Mouse (Mus musculus) stomach, postnatal 0 days (tissue): ENCODE results near the gene Casq2. TPM values are rescaled to one million over a fixed set of nuclear protein-coding genes. Genes with fewer than 3 reads are reported as not detected.
A peak's percentile ranks its signal among the peaks of the same experiment; 100 is the strongest.

Source experiments
- ATAC-seq: fragments of 200-750 bp; cut with Nextera tagmentation; 2 replicates; pipeline ENCODE4 v1.8.0; 2017; ENCODE audit not compliant: low FRiP score, low TSS enrichment
- DNase-seq: peaks from one replicate; pipeline ENCODE4 v3.0.0-alpha.2; 2016; ENCODE audit warnings: low spot score
- H3K27ac ChIP-seq: fragments of 300-500 bp; sonication (generic); replicated peaks from 2 replicates; pipeline ENCODE4 v1.5.1; 2014; ENCODE audit warnings: mild to moderate bottlenecking, control low read depth
- H3K27me3 ChIP-seq: fragments of 300-500 bp; sonication (generic); 2 replicates; pipeline ENCODE4 v1.6.1; 2014; ENCODE audit warnings: low read length; ENCODE audit not compliant: control insufficient read depth, insufficient read depth
- H3K36me3 ChIP-seq: fragments of 300-500 bp; sonication (generic); 2 replicates; pipeline ENCODE4 v1.6.1; 2014; ENCODE audit warnings: low read length, mixed read lengths; ENCODE audit not compliant: control insufficient read depth, insufficient read depth
- H3K4me1 ChIP-seq: fragments of 300-500 bp; sonication (generic); replicated peaks from 2 replicates; pipeline ENCODE4 v1.6.1; 2014; ENCODE audit warnings: antibody characterized with exemption; ENCODE audit not compliant: control insufficient read depth, insufficient read depth
- H3K4me2 ChIP-seq: fragments of 300-500 bp; sonication (generic); replicated peaks from 2 replicates; pipeline ENCODE4 v1.6.1; 2014; ENCODE audit warnings: low read depth, mild to moderate bottlenecking, control low read depth, moderate library complexity
- H3K4me3 ChIP-seq: fragments of 300-500 bp; sonication (generic); 2 replicates; pipeline ENCODE4 v1.5.1; 2014; ENCODE audit warnings: low read depth, low read length, control low read depth
- H3K9ac ChIP-seq: fragments of 300-500 bp; sonication (generic); 2 replicates; pipeline ENCODE4 v1.6.1; 2014; ENCODE audit warnings: mild to moderate bottlenecking, low read length, control low read depth, mixed read lengths
- H3K9me3 ChIP-seq: fragments of 300-500 bp; sonication (generic); 2 replicates; pipeline ENCODE4 v1.6.1; 2016; ENCODE audit warnings: low read length; ENCODE audit not compliant: control insufficient read depth
- CTCF ChIP-seq: IDR thresholded peaks from 2 replicates; pipeline ENCODE4 v1.5.1; 2016; ENCODE audit warnings: antibody characterized with exemption, low read depth, mild to moderate bottlenecking, moderate library complexity
- EP300 ChIP-seq: optimal IDR thresholded peaks from 2 replicates; pipeline ENCODE3; 2016; ENCODE audit warnings: antibody characterized with exemption
- WGBS: fragments of 180-500 bp; shearing (Covaris S2); extraction: QIAGEN DNeasy Blood & Tissue Kit; methylation state at CpG from one replicate; pipeline ENCODE4 v1.1.7; 2014; 5-methylcytosine and 5-hydroxymethylcytosine counted together
- polyA plus RNA-seq: library from polyadenylated mRNA; unstranded; fragments of >200 nt; fragmentation: Nextera tagmentation; extraction: Ambion mirVana; gene quantifications from 2 replicates; pipeline ENCODE4 v1.2.1, GENCODE M21; 2015

Gene Casq2
- polyA plus RNA-seq, 1 experiment from 2014 or later: 2.5 TPM

- 87% methylated on average over 14 of the region's 14 CpGs for whole genome bisulfite sequencing
- H3K4me3 ChIP-seq: no peak overlapping the region
- no peak for TF ChIP-seq EP300
- TF ChIP-seq CTCF: no peak
- no peak overlapping the region for H3K4me2 ChIP-seq
- H3K27ac ChIP-seq: no peak overlapping the region
- DNase-seq (no peak), ATAC-seq (no peak)
- no peaks in the 10 kb centered on the region for H3K27me3 ChIP-seq
- H3K36me3 ChIP-seq: no peaks in the 10 kb centered on the region
- H3K9ac ChIP-seq: no peak overlapping the region
- no peaks in the 10 kb centered on the region for H3K9me3 ChIP-seq
- no peaks in the 10 kb centered on the region for H3K4me1 ChIP-seq
Observed at GRCm38 (mm10) chr3:102049207-102050104, 36.8 kb upstream of the Casq2 start.

DNA sequence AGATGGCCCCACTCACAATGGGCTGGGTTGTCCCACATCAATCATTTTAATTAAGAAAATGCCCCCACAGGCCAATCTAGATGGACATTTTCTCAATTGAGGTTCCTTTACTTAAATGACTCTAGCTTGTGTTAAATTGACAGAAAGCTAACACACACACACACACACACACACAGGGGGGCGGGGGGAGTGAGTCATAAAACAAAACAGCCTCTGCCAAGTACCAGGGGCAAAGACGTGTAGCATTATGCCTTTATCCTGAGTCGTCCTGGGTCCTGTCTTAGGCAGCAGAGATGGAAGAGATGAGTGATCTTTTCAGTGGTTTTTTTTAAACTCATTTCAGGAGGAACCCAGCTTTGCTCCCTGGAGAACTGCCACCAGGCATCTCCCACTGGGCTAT is 34.2 kb upstream of the Casq2 start:
- Histone ChIP-seq H3K9me3 (no peaks in the 10 kb centered on the region), H3K36me3 (no peaks in the 10 kb centered on the region), H3K4me2 (no peak overlapping the region), H3K4me3 (no peak overlapping the region), H3K4me1 (no peaks in the 10 kb centered on the region), H3K27ac (no peak overlapping the region), H3K9ac (no peak overlapping the region), H3K27me3 (no peaks in the 10 kb centered on the region)
- TF ChIP-seq EP300 (no peak), CTCF (no peak)
- no peak for ATAC-seq
- WGBS: 37% methylated on average over 3 of the region's 3 CpGs
- DNase-seq: no peak

DNA sequence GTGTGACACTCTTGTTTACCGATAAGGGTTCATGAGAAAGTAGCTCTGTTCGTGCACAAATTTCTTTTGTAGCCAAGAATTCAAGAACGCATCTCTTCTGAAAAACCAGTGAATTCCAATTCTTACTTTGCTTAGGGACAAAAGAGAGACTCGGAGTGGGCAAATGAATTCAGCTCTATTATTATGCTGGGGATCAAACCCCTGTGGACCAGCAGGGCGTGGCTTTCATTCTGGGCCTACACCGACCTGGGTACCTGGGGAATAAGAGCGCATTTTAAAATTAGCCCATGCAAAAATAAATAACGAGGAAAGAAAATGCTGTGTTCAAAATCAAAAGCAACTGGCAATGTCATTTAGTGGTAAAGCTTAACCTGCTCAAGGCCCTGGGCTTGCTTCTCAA is 32.9 kb upstream of the Casq2 start:
- H3K36me3 ChIP-seq: no peaks in the 10 kb centered on the region
- no peak overlapping the region for H3K27ac ChIP-seq
- ATAC-seq (no peak), DNase-seq (no peak)
- H3K4me3 ChIP-seq: no peak overlapping the region
- WGBS: 56% methylated on average over 8 of the region's 8 CpGs
- H3K9me3 ChIP-seq: no peaks in the 10 kb centered on the region
- no peak for TF ChIP-seq EP300
- no peak for TF ChIP-seq CTCF
- H3K9ac ChIP-seq: no peak overlapping the region
- no peaks in the 10 kb centered on the region for H3K27me3 ChIP-seq
- no peak overlapping the region for H3K4me2 ChIP-seq
- no peaks in the 10 kb centered on the region for H3K4me1 ChIP-seq

DNA sequence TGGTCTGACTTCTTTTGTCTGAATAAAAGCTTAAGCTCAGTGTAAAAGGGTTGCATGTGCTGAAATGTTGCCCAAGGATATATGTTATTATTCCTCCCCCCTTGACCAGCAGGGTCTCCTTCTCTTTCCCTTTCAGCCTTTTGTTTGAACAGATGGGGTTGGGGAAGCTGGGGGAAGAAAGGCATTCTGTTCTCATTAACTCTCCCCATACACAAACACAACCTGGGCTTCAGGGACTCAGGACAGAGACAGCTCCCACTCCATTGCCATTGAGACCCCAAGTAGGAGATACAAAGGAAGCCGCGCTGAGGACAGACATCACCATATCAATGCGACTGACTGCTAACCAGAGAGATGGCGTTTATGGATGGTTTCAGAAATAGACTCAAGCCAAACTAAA is 30.3 kb upstream of the Casq2 start:
- DNase-seq (no peak), ATAC-seq (no peak)
- Histone ChIP-seq H3K4me3 (no peak overlapping the region), H3K4me1 (no peaks in the 10 kb centered on the region), H3K9ac (no peak overlapping the region), H3K27me3 (no peaks in the 10 kb centered on the region), H3K9me3 (no peaks in the 10 kb centered on the region), H3K36me3 (no peaks in the 10 kb centered on the region), H3K4me2 (no peak overlapping the region), H3K27ac (no peak overlapping the region)
- 66% methylated on average over 4 of the region's 4 CpGs for WGBS
- TF ChIP-seq CTCF (no peak), EP300 (no peak)

GRCm38 (mm10) chr3:102060065-102060464 is 26.1 kb upstream of the Casq2 start:
- Histone ChIP-seq H3K4me2 (no peak overlapping the region), H3K9ac (no peak overlapping the region), H3K27ac (no peak overlapping the region), H3K36me3 (no peaks in the 10 kb centered on the region), H3K4me3 (no peak overlapping the region), H3K4me1 (no peaks in the 10 kb centered on the region), H3K9me3 (no peaks in the 10 kb centered on the region), H3K27me3 (no peaks in the 10 kb centered on the region)
- TF ChIP-seq EP300 (no peak), CTCF (peak; percentile 56)
- no peak for DNase-seq
- WGBS: 71% methylated on average over 6 of the region's 6 CpGs
- ATAC-seq: no peak

DNA sequence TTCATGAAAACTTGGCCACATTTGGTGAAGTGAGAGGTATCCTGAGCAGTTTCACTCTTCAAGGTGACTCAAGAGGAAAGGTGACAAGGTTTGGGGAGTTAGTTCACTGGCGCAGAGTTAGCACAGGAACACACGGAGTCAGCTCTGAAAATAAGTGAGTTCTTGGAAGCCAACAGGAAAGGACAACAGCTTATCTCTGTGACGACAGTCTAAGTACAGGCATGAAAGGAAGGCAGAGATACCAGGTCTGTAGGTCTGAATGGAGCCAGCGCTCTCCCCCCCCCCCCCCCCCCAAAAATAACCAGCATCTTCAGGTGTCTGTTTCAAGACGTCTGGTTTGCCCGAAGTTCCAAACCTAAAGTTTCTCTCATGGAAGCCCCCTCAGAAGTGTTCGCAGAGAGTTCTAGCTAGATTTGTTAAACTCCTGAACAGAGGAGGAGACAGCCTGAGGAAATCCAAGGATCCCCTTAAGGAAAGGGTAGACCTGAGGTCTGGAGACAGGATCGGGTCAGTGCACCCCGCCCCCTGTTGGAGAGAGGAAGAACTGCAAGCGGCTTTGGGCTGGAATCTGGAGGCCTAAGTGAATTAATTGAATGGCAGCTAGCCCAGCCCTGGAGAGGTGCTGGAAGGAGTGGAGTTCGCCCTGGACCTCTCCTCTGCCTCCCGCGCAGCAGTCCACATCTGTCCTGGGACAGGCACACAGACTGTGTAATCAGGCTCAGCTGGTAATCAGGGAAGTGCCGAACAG is 24.1 kb upstream of the Casq2 start:
- H3K4me1 ChIP-seq: no peaks in the 10 kb centered on the region
- peak; percentile 63 for DNase-seq
- no peaks in the 10 kb centered on the region for H3K36me3 ChIP-seq
- no peak overlapping the region for H3K4me3 ChIP-seq
- no peak overlapping the region for H3K4me2 ChIP-seq
- WGBS: 46% methylated on average over 14 of the region's 14 CpGs
- no peaks in the 10 kb centered on the region for H3K9me3 ChIP-seq
- TF ChIP-seq CTCF (peak; percentile 82), EP300 (no peak)
- no peaks in the 10 kb centered on the region for H3K27me3 ChIP-seq
- H3K9ac ChIP-seq: no peak overlapping the region
- no peak overlapping the region for H3K27ac ChIP-seq
- ATAC-seq: no peak
